Comparison of ENCODE assay signal across 16 mouse cellular contexts in genomic region chr16:65715631-65716030, GRCm38 (mm10).
DNase-seq lines count a peak whose midpoint lies in the region; ATAC-seq and TF ChIP-seq lines count a peak whose summit lies in the region.
"Had no signal": no experiment of that assay in that cellular context is flagged by ENCODE, and none has a peak within 500 bp of the region (broad histone marks: within the 10 kb centered on the region; RNA-seq: fewer than 3 reads in every experiment).

No protein-coding gene starts in this region.

- peak; percentile 43; the same call in 1 of the 2 replicates for TF ChIP-seq CTCF in gastrocnemius, adult 2 months (IDR thresholded peaks at IDR 0.05)
- peak; percentile 8; the same call in 1 of the 2 replicates for TF ChIP-seq CTCF in lung, adult 2 months (IDR thresholded peaks at IDR 0.05; ENCODE audit: insufficient read depth, low read length)

- no peak for ATAC-seq in embryonic facial prominence, embryonic 14.5 days (ENCODE audit: low read depth)
- ATAC-seq in CD4-positive, CD25-positive, alpha-beta regulatory T cell, adult 4 months: no peak
- ATAC-seq: intestine, embryonic 15.5 days had no signal

- no peak overlapping the region for H3K4me2 ChIP-seq in embryonic facial prominence, embryonic 14.5 days (ENCODE audit: low read depth, low read length)
- H3K4me2 ChIP-seq: heart, embryonic 15.5 days; intestine, embryonic 15.5 days; limb, embryonic 12.5 days; neural tube, embryonic 12.5 days; stomach, embryonic 15.5 days had no signal

- DNase-seq in gastrocnemius, adult 2 months: no peak
- DNase-seq in gastrocnemius, postnatal 25 days: no peak
- DNase-seq in lung, adult 2 months: no peak
- no peak for DNase-seq in lung, postnatal 36 days
- DNase-seq in ES-E14 (ENCODE audit: low read depth, low spot score): no peak
- DNase-seq in embryonic facial prominence, embryonic 14.5 days (ENCODE audit: low spot score): peak; percentile 26
- DNase-seq in adrenal gland, adult 8-10 months: no peak
- DNase-seq: adrenal gland, postnatal 10 days; cerebellum, adult 8-10 months had no signal

- no peak for TF ChIP-seq POLR2A in lung, adult 2 months (IDR thresholded peaks at IDR 0.05; ENCODE audit: borderline replicate concordance, extremely low read depth, low read depth, low read length)

- H3K27ac ChIP-seq in gastrocnemius, adult 2 months: no peak overlapping the region
- H3K27ac ChIP-seq in ES-E14 (ENCODE audit: insufficient read depth, low read depth, low read length, poor library complexity, severe bottlenecking): no peak overlapping the region
- H3K27ac ChIP-seq in embryonic facial prominence, embryonic 14.5 days (replicated peaks; ENCODE audit: low read depth, low read length): no peak overlapping the region
- H3K27ac ChIP-seq: heart, embryonic 15.5 days; intestine, embryonic 15.5 days; limb, embryonic 12.5 days; macrophage; neural tube, embryonic 12.5 days; stomach, embryonic 15.5 days had no signal

- no peaks in the 10 kb centered on the region for H3K9me3 ChIP-seq in ES-E14 (ENCODE audit: control insufficient read depth, insufficient read depth, low read depth, low read length)
- H3K9me3 ChIP-seq in embryonic facial prominence, embryonic 14.5 days (ENCODE audit: control insufficient read depth, low read length): no peaks in the 10 kb centered on the region
- H3K9me3 ChIP-seq: heart, embryonic 15.5 days; intestine, embryonic 15.5 days; limb, embryonic 12.5 days; neural tube, embryonic 12.5 days; stomach, embryonic 15.5 days had no signal

- H3K9ac ChIP-seq in ES-E14 (ENCODE audit: insufficient read depth, low read depth, low read length, poor library complexity, severe bottlenecking): no peak overlapping the region
- H3K9ac ChIP-seq in embryonic facial prominence, embryonic 14.5 days (ENCODE audit: low read depth, low read length): no peak overlapping the region
- H3K9ac ChIP-seq: heart, embryonic 15.5 days; intestine, embryonic 15.5 days; limb, embryonic 12.5 days; neural tube, embryonic 12.5 days; stomach, embryonic 15.5 days had no signal

- in situ Hi-C loops in ES-E14 (cut with MboI; ENCODE audit: low sequenced_read_pairs in 2 of 2, unreplicated experiment in 2 of 2): loop anchor here in 1 of 2 experiments (10.0 kb wide), 1 partner anchor 289 kb away; no protein-coding TSS in a partner anchor

- H3K4me1 ChIP-seq in lung, adult 2 months (ENCODE audit: control insufficient read depth, insufficient read depth, low read length): no peaks in the 10 kb centered on the region
- no peaks in the 10 kb centered on the region for H3K4me1 ChIP-seq in ES-E14 (ENCODE audit: control insufficient read depth in 2 of 2, insufficient read depth in 2 of 2, low read length in 2 of 2, poor library complexity in 1 of 2)
- H3K4me1 ChIP-seq in embryonic facial prominence, embryonic 14.5 days (ENCODE audit: control insufficient read depth, insufficient read depth, low read length): no peaks in the 10 kb centered on the region
- H3K4me1 ChIP-seq: heart, embryonic 15.5 days; intestine, embryonic 15.5 days; neural tube, embryonic 12.5 days; stomach, embryonic 15.5 days had no signal

- H3K27me3 ChIP-seq in embryonic facial prominence, embryonic 14.5 days (replicated peaks; ENCODE audit: control insufficient read depth, insufficient read depth, low read length): no peaks in the 10 kb centered on the region
- H3K27me3 ChIP-seq: heart, embryonic 15.5 days; intestine, embryonic 15.5 days; limb, embryonic 12.5 days; neural tube, embryonic 12.5 days; stomach, embryonic 15.5 days had no signal

- H3K4me3 ChIP-seq in gastrocnemius, adult 2 months: no peak overlapping the region
- no peak overlapping the region for H3K4me3 ChIP-seq in lung, adult 2 months (replicated peaks; ENCODE audit: extremely low read depth, low read depth, low read length)
- H3K4me3 ChIP-seq in ES-E14 (ENCODE audit: insufficient read depth in 1 of 2, low read depth in 1 of 2, low read length in 2 of 2, poor library complexity in 1 of 2, severe bottlenecking in 1 of 2): no peak overlapping the region
- no peak overlapping the region for H3K4me3 ChIP-seq in embryonic facial prominence, embryonic 14.5 days (ENCODE audit: low read depth, low read length)
- H3K4me3 ChIP-seq: heart, embryonic 15.5 days; intestine, embryonic 15.5 days; limb, embryonic 12.5 days; neural tube, embryonic 12.5 days; stomach, embryonic 15.5 days had no signal

- intact Hi-C loops in gastrocnemius, adult 2 months (cut with DNase I): loop anchor here (10.0 kb wide), 1 partner anchor 289 kb away; no protein-coding TSS in a partner anchor

- H3K36me3 ChIP-seq in ES-E14 (ENCODE audit: control insufficient read depth, insufficient read depth, low read length, poor library complexity, severe bottlenecking): no peaks in the 10 kb centered on the region
- H3K36me3 ChIP-seq in embryonic facial prominence, embryonic 14.5 days (ENCODE audit: control insufficient read depth, insufficient read depth, low read length): no peaks in the 10 kb centered on the region
- H3K36me3 ChIP-seq: heart, embryonic 15.5 days; intestine, embryonic 15.5 days; limb, embryonic 12.5 days; neural tube, embryonic 12.5 days; stomach, embryonic 15.5 days had no signal

TF ChIP-seq in ES-E14, 5 proteins besides CTCF, POLR2A, EP300 and RAD21:
- TF ChIP-seq CHD2 (IDR thresholded peaks at IDR 0.05; ENCODE audit: low read depth, low read length) (no peak), ZNF384 (IDR thresholded peaks at IDR 0.05; ENCODE audit: low read depth, low read length) (no peak), HCFC1 (IDR thresholded peaks at IDR 0.05; ENCODE audit: borderline replicate concordance, insufficient read depth, low read length) (no peak), MAFK (IDR thresholded peaks at IDR 0.05; ENCODE audit: insufficient read depth, low read depth, low read length) (no peak), ZC3H11A (IDR thresholded peaks at IDR 0.05; ENCODE audit: borderline replicate concordance, low read depth, low read length) (0 out of 2 replicates have a peak, but pooled peaks have one; percentile 44)
